Mouse (Mus musculus): Measurements from ENCODE around the gene Ubtd2.

GRCm38 (mm10) chr11:32454800-32455506 is at the start of gene Ubtd2:
- TF ChIP-seq CTCF (conservative IDR thresholded peaks at IDR 0.05; ENCODE audit: low read length), result no peak
- TF ChIP-seq POU5F1 (IDR thresholded peaks at IDR 0.05; ENCODE audit: borderline replicate concordance, low read length), result no peak
